Mouse (Mus musculus) heart, postnatal 0 days (tissue): ENCODE results near the gene Scimp. TPM values are rescaled to one million over a fixed set of nuclear protein-coding genes. Genes with fewer than 3 reads are reported as not detected.

Experiments used
- ATAC-seq: fragments of 200-750 bp; cut with Nextera tagmentation; 2 replicates; pipeline ENCODE4 v1.8.0; 2017; ENCODE audit warnings: low read depth, moderate number of reproducible peaks, moderate library complexity; ENCODE audit not compliant: insufficient read depth
- DNase-seq: peaks from one replicate; pipeline ENCODE4 v3.0.0-alpha.2; 2016; ENCODE audit warnings: low spot score
- H3K27ac ChIP-seq: fragments of 300-500 bp; sonication (generic); 2 replicates; pipeline ENCODE4 v1.5.1; 2014; ENCODE audit warnings: low read depth, mild to moderate bottlenecking
- H3K27me3 ChIP-seq: fragments of 300-500 bp; sonication (generic); 2 replicates; pipeline ENCODE4 v1.6.1; 2014; ENCODE audit warnings: low read length, mixed read lengths; ENCODE audit not compliant: control insufficient read depth, insufficient read depth
- H3K36me3 ChIP-seq: fragments of 300-500 bp; sonication (generic); replicated peaks from 2 replicates; pipeline ENCODE4 v1.6.1; 2014; ENCODE audit warnings: low read length, mixed read lengths; ENCODE audit not compliant: control insufficient read depth, insufficient read depth
- H3K4me1 ChIP-seq: fragments of 300-500 bp; sonication (generic); 2 replicates; pipeline ENCODE4 v1.6.1; 2014; ENCODE audit warnings: antibody characterized with exemption; ENCODE audit not compliant: control insufficient read depth, insufficient read depth
- H3K4me2 ChIP-seq: fragments of 300-500 bp; sonication (generic); 2 replicates; pipeline ENCODE4 v1.6.1; 2014; ENCODE audit warnings: low read depth, mild to moderate bottlenecking, low read length, moderate library complexity
- H3K4me3 ChIP-seq: fragments of 300-500 bp; sonication (generic); 2 replicates; pipeline ENCODE4 v1.5.1; 2014; ENCODE audit warnings: low read depth, low read length
- H3K9ac ChIP-seq: fragments of 300-500 bp; sonication (generic); replicated peaks from 2 replicates; pipeline ENCODE4 v1.6.1; 2014; ENCODE audit warnings: low read depth, low read length, mixed read lengths
- H3K9me3 ChIP-seq: fragments of 300-500 bp; sonication (generic); replicated peaks from 2 replicates; pipeline ENCODE4 v1.6.1; 2016; ENCODE audit warnings: low read length; ENCODE audit not compliant: control insufficient read depth
- CTCF ChIP-seq: IDR thresholded peaks from 2 replicates; pipeline ENCODE4 v1.5.1; 2016; ENCODE audit warnings: antibody characterized with exemption, control low read depth, low read depth
- EP300 ChIP-seq: IDR thresholded peaks from 2 replicates; pipeline ENCODE4 v1.6.1; 2016; ENCODE audit warnings: antibody characterized with exemption, low read depth
- WGBS: fragments of 180-500 bp; shearing (Covaris S2); extraction: QIAGEN DNeasy Blood & Tissue Kit; methylation state at CpG from one replicate; pipeline ENCODE4 v1.1.7; 2014; 5-methylcytosine and 5-hydroxymethylcytosine counted together
- polyA plus RNA-seq: library from polyadenylated mRNA; unstranded; fragments of >200 nt; fragmentation: Nextera tagmentation; extraction: Ambion mirVana; gene quantifications from 2 replicates; pipeline ENCODE4 v1.2.1, GENCODE M21; 2015
- total RNA-seq: library from RNA; depleted of rRNA; stranded (reverse); fragments of >200 nt; gene quantifications from 2 replicates; pipeline ENCODE4 v1.2.3, GENCODE M21; 2014; ENCODE audit warnings: low replicate concordance

Scimp gene
- total and polyA plus RNA-seq, 2 experiments from 2014 or later, result 0.38 TPM; not detected in 1

DNA sequence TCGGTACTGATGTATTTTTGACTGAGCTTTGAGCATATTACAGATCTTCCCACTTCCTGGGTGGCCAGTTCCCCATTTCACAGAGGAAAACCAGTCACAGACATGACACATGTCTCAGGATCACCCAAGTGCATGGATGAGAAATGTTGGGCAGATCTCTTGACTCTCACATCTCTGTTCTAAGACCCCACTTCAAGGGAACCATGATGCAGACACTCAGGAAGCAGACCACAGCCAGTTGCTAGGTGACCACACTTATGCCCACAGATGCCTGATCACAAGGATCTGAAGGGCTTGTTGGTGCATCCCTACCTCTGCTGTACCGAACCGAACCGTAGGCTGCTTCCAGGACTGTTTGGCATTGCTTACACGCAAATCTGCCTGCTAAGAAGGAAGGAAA, 20.7 kb downstream of the Scimp start:
- 72% methylated on average over 5 of the region's 5 CpGs for WGBS
- no peak overlapping the region for H3K4me2 ChIP-seq
- ATAC-seq, result no peak

DNA sequence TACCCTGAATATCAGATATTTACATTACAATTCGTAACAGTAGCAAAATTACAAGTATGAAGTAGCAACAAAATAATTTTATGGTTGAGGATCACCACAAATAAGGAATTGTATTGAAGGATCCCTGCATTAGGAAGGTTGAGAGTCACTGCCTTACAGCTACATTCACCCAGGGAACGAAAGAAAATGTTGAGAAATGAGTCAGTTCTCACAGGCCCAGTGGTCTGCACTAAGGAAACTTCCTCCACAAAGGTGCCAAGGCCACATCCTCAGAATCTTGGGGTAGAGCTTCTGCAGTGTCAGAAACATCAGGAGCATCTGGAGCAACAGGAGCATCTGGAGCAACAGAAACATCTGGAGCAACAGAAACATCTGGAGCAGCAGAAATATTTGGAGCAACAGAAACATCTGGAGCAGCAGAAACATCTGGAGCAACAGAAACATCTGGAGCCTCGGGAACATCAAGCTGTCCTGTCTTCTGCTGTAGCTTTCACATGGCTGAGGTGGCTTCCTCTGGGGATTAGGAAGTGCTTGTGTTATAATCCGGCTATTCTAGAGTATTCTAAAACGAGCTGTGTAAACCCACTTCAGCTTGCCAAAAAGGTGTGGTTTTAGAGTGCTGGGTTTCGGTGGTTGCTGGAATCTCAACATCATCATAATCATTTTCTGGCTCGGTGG, 21.4 kb downstream of the Scimp start:
- DNase-seq (no peak), ATAC-seq (no peak)
- TF ChIP-seq EP300 (no peak), CTCF (no peak)
- no peaks in the 10 kb centered on the region for H3K36me3 ChIP-seq
- no peaks in the 10 kb centered on the region for H3K27me3 ChIP-seq
- H3K4me2 ChIP-seq, result no peak overlapping the region
- H3K9me3 ChIP-seq, result no peaks in the 10 kb centered on the region
- no peak overlapping the region for H3K4me3 ChIP-seq
- H3K27ac ChIP-seq, result no peak overlapping the region
- WGBS, result 52% methylated on average over 7 of the region's 7 CpGs
- 0 out of 2 replicates have a peak, but pooled peaks cover 4% of the 10 kb centered on the region for H3K4me1 ChIP-seq
- H3K9ac ChIP-seq, result no peak overlapping the region

More for the DNA sequence above, 20.7 kb downstream of the Scimp start:
- no peaks in the 10 kb centered on the region for H3K36me3 ChIP-seq
- TF ChIP-seq CTCF, result no peak
- no peak for TF ChIP-seq EP300
- H3K4me1 ChIP-seq, result no peaks in the 10 kb centered on the region
- no peaks in the 10 kb centered on the region for H3K27me3 ChIP-seq
- no peaks in the 10 kb centered on the region for H3K9me3 ChIP-seq
- H3K4me3 ChIP-seq, result no peak overlapping the region
- DNase-seq, result no peak
- no peak overlapping the region for H3K9ac ChIP-seq
- H3K27ac ChIP-seq, result no peak overlapping the region

DNA sequence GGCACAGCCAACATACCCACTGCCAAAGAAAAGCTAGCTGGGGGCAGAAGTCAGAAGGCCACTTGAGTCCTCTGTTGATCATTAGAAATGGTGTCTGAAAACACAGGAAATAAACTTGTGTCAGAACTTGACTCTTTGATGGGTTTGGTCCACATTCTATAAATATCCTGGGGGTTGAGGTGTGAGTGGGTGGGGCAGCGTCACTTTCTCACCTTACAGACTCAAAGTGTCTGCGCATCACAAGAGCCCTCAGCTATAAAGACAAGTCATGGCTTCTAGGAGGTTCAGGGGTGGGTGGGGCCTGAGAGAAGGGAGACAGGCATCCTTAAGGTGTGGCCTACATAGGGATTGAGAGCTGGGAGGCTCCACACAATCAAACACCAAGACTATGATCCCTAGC, 22.0 kb downstream of the Scimp start:
- TF ChIP-seq CTCF (no peak), EP300 (no peak)
- 0 out of 2 replicates have a peak, but pooled peaks cover 5% of the 10 kb centered on the region for H3K4me1 ChIP-seq
- no peak for ATAC-seq
- no peaks in the 10 kb centered on the region for H3K36me3 ChIP-seq
- no peak overlapping the region for H3K4me3 ChIP-seq
- no peaks in the 10 kb centered on the region for H3K9me3 ChIP-seq
- WGBS, result 70% methylated on average over 2 of the region's 2 CpGs
- no peak overlapping the region for H3K4me2 ChIP-seq
- no peak overlapping the region for H3K27ac ChIP-seq
- no peaks in the 10 kb centered on the region for H3K27me3 ChIP-seq
- H3K9ac ChIP-seq, result no peak overlapping the region
- DNase-seq, result no peak

DNA sequence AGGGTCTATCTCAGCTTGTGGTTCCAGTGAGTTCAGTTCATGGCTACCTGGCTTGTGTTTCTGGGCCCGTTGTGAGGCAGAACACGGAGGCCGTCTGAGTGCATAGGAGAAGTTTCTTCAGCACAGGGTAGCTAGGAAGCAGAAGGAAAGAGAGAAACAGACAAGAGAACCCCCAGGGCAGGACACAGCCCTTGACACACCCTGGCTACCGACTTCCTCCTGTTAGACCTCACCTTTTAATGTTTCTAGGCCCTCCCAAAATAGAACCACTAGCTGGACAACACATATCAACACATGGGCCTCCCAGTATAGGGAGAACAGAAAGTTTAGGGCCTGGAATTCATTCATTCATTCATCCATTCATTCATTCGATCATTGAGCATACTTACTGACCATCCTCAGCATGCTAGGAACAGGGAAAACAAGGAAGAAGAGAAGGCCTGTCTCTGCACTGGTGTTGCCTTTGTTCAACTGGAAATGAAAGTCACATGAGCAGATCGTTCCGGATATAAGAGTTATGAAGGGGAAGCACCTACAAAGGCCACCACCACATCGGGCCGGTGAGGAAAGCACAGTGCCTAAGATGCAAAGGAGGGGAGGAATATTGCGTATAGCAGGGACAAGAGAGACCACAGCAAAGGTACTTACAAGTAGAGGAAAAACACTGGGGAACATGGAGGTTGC, 23.3 kb downstream of the Scimp start:
- Histone ChIP-seq H3K27me3 (no peaks in the 10 kb centered on the region), H3K4me1 (0 out of 2 replicates have a peak, but pooled peaks cover 5% of the 10 kb centered on the region), H3K27ac (no peak overlapping the region), H3K4me2 (no peak overlapping the region), H3K9ac (no peak overlapping the region), H3K36me3 (no peaks in the 10 kb centered on the region), H3K4me3 (no peak overlapping the region), H3K9me3 (no peaks in the 10 kb centered on the region)
- WGBS, result 76% methylated on average over 10 of the region's 10 CpGs
- DNase-seq (no peak), ATAC-seq (no peak)
- TF ChIP-seq CTCF, result no peak
- no peak for TF ChIP-seq EP300

DNA sequence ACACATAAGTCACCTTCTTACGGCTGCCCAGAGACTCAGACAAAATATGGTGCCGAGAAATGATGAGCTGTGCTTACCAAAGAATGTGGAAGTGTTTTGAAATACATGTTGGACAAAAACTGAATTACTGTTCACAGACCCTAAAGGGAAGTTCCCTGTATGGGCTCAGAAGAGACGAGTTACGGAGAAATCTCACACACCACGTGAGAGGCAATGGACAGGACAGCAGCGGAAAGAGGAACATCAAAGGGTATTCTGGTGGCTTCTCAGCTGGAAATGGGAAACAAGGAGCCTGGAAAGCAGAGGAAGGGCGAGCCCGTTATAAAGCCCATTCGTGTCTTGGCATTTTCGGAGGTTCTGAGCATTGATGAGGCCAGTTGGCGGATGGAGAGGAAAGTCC, 25.3 kb downstream of the Scimp start:
- Histone ChIP-seq H3K4me3 (no peak overlapping the region), H3K4me1 (0 out of 2 replicates have a peak, but pooled peaks cover 5% of the 10 kb centered on the region), H3K27ac (no peak overlapping the region), H3K27me3 (no peaks in the 10 kb centered on the region), H3K9me3 (no peaks in the 10 kb centered on the region), H3K36me3 (no peaks in the 10 kb centered on the region), H3K4me2 (no peak overlapping the region), H3K9ac (no peak overlapping the region)
- WGBS, result 68% methylated on average over 11 of the region's 11 CpGs
- DNase-seq (no peak), ATAC-seq (no peak)
- TF ChIP-seq CTCF (no peak), EP300 (no peak)
